Mouse (Mus musculus) cortical plate, adult 2 months (tissue): ENCODE data around the gene Fam222a.

Source experiments
- CTCF ChIP-seq: fragments of 200-500 bp; IDR thresholded peaks from 2 replicates; pipeline ENCODE4 v1.5.1; 2011; ENCODE audit warnings: mild to moderate bottlenecking, control low read depth, low read length; ENCODE audit not compliant: insufficient read depth; ENCODE audit errors: extremely low read depth
- POLR2A ChIP-seq: fragments of 200-500 bp; IDR thresholded peaks from 2 replicates; pipeline ENCODE4 v1.6.1; 2011; ENCODE audit warnings: mild to moderate bottlenecking, low read length, control low read depth; ENCODE audit not compliant: insufficient read depth; ENCODE audit errors: extremely low read depth

DNA sequence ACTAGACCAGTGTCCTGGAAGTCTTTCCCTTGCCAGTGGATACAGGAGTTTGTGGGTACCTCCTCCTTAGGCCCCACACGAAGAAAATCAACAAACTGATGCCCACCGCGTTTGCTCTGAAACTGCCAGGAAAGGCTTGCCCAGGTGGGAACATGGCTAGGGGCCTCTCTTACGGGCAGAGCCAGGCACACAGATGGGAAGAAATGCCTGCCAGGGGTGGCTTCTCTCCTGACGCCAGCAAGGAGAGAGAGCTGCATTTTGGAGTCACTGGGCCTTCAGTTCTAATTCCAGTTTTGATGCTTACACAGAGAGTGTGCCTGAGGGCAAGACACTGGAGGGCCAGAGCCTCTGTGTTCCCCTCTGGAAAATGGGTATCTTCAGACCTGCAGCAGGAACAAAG lies 78.1 kb downstream of the Fam222a start:
- TF ChIP-seq CTCF (no peak), POLR2A (no peak)
